Mouse (Mus musculus) bone marrow, adult 2 months (tissue): ENCODE data around the gene Lrguk. TPM values are rescaled to one million over a fixed set of nuclear protein-coding genes. Genes with fewer than 3 reads are reported as not detected.

Source experiments
- H3K27ac ChIP-seq: fragments of 200-500 bp; 2 replicates; pipeline ENCODE4 v1.5.1; 2012; ENCODE audit warnings: low read depth, mild to moderate bottlenecking, control low read depth, inconsistent platforms, low read length; ENCODE audit not compliant: control insufficient read depth, poor library complexity, insufficient read depth
- H3K4me1 ChIP-seq: fragments of 200-500 bp; 2 replicates; pipeline ENCODE4 v1.6.1; 2011; ENCODE audit warnings: low read length; ENCODE audit not compliant: control insufficient read depth, insufficient read depth
- H3K4me3 ChIP-seq: fragments of 200-500 bp; replicated peaks from 2 replicates; pipeline ENCODE3; 2011; ENCODE audit warnings: mild to moderate bottlenecking, low read depth, low read length, control low read depth; ENCODE audit not compliant: control insufficient read depth
- CTCF ChIP-seq: fragments of 200-500 bp; IDR thresholded peaks from 2 replicates; pipeline ENCODE4 v1.5.1; 2011; ENCODE audit warnings: low read length, control low read depth; ENCODE audit not compliant: control insufficient read depth, insufficient read depth
- POLR2A ChIP-seq: fragments of 200-500 bp; IDR thresholded peaks from 2 replicates; pipeline ENCODE4 v1.6.1; 2011; ENCODE audit warnings: low read depth, mild to moderate bottlenecking, control low read depth, low read length, borderline replicate concordance; ENCODE audit not compliant: control insufficient read depth
- WGBS: fragments of 180-500 bp; shearing (Covaris S2); methylation state at CpG from one replicate; pipeline ENCODE4 v1.1.7; 2018; 5-methylcytosine and 5-hydroxymethylcytosine counted together
- polyA plus RNA-seq: library from polyadenylated mRNA; stranded (reverse); fragments of >200 nt; gene quantifications from 2 replicates; pipeline ENCODE4 v1.2.4, GENCODE M21; 2011; ENCODE audit warnings: low replicate concordance; ENCODE audit not compliant: missing spikeins, insufficient read depth, insufficient read length

Gene Lrguk
- polyA plus RNA-seq, 1 experiment = not detected

GRCm38 (mm10) chr6:34044846-34045540, 15.7 kb downstream of the Lrguk start:
- Histone ChIP-seq H3K4me3 (no peak overlapping the region), H3K27ac (no peak overlapping the region)
- no peak for TF ChIP-seq POLR2A
- TF ChIP-seq CTCF = no peak

GRCm38 (mm10) chr6:34046551-34047186, 17.4 kb downstream of the Lrguk start:
- H3K27ac ChIP-seq = no peak overlapping the region
- TF ChIP-seq CTCF = no peak
- WGBS = 86% methylated on average over 11 of the region's 11 CpGs
- H3K4me3 ChIP-seq = no peak overlapping the region
- no peaks in the 10 kb centered on the region for H3K4me1 ChIP-seq

More at GRCm38 (mm10) chr6:34044846-34045540, 15.7 kb downstream of the Lrguk start:
- 78% methylated on average over 9 of the region's 9 CpGs for WGBS
- no peaks in the 10 kb centered on the region for H3K4me1 ChIP-seq

- H3K4me1 ChIP-seq = no peaks in the 10 kb centered on the region
- TF ChIP-seq CTCF (no peak), POLR2A (no peak)
- H3K27ac ChIP-seq = no peak overlapping the region
- H3K4me3 ChIP-seq = no peak overlapping the region
- WGBS = 78% methylated on average over 2 of the region's 2 CpGs
These were observed 20.2 kb downstream of the Lrguk start for GRCm38 (mm10) chr6:34049433-34049832.

GRCm38 (mm10) chr6:34059741-34060140, 30.5 kb downstream of the Lrguk start:
- TF ChIP-seq POLR2A (no peak), CTCF (no peak)
- WGBS = 54% methylated on average over 6 of the region's 6 CpGs
- Histone ChIP-seq H3K27ac (no peak overlapping the region), H3K4me3 (no peak overlapping the region), H3K4me1 (no peaks in the 10 kb centered on the region)

GRCm38 (mm10) chr6:34066790-34067189, 37.5 kb downstream of the Lrguk start:
- 83% methylated on average over 7 of the region's 7 CpGs for WGBS
- Histone ChIP-seq H3K4me3 (no peak overlapping the region), H3K27ac (no peak overlapping the region), H3K4me1 (no peaks in the 10 kb centered on the region)
- TF ChIP-seq CTCF (no peak), POLR2A (no peak)

- WGBS = 84% methylated on average over 8 of the region's 8 CpGs
- Histone ChIP-seq H3K27ac (no peak overlapping the region), H3K4me3 (no peak overlapping the region), H3K4me1 (no peaks in the 10 kb centered on the region)
- TF ChIP-seq POLR2A = no peak
- TF ChIP-seq CTCF = no peak
These were observed 38.0 kb downstream of the Lrguk start for GRCm38 (mm10) chr6:34067271-34067670.

- H3K4me3 ChIP-seq = no peak overlapping the region
- 70% methylated on average over 5 of the region's 5 CpGs for WGBS
- TF ChIP-seq CTCF = no peak
- no peak for TF ChIP-seq POLR2A
- no peak overlapping the region for H3K27ac ChIP-seq
- no peaks in the 10 kb centered on the region for H3K4me1 ChIP-seq
These were observed 42.7 kb downstream of the Lrguk start for GRCm38 (mm10) chr6:34071936-34072335.

GRCm38 (mm10) chr6:34073931-34074442, 44.7 kb downstream of the Lrguk start:
- Histone ChIP-seq H3K4me3 (no peak overlapping the region), H3K27ac (no peak overlapping the region), H3K4me1 (no peaks in the 10 kb centered on the region)
- TF ChIP-seq CTCF = no peak
- TF ChIP-seq POLR2A = no peak
- 79% methylated on average over 3 of the region's 3 CpGs for WGBS

- Histone ChIP-seq H3K4me3 (no peak overlapping the region), H3K27ac (no peak overlapping the region), H3K4me1 (no peaks in the 10 kb centered on the region)
- WGBS = 83% methylated on average over 11 of the region's 11 CpGs
- TF ChIP-seq POLR2A (no peak), CTCF (no peak)
These were observed 46.3 kb downstream of the Lrguk start for GRCm38 (mm10) chr6:34075520-34075919.
